Mouse (Mus musculus): ENCODE results near the gene Schip1.
"Not testable (repeated sequence)": the region's sequence is repeated elsewhere in the genome, so short reads cannot be mapped to it uniquely, and the experiment has no call there.

Gene Schip1

GRCm38 (mm10) chr3:68064731-68065130 is at the start of gene Schip1:
Gene Schip1, plus strand, starts transcription at chr3:68064802.
- DNase-seq (ENCODE audit: low spot score in 2 of 2), result no peak

GRCm38 (mm10) chr3:68015786-68016185 is 48.8 kb upstream of the Schip1 start:
- no peak for DNase-seq (ENCODE audit: low spot score in 2 of 2)

GRCm38 (mm10) chr3:68019401-68019800 is 45.2 kb upstream of the Schip1 start:
- no peak for DNase-seq (ENCODE audit: low spot score in 2 of 2)

GRCm38 (mm10) chr3:68036097-68036496 is 28.5 kb upstream of the Schip1 start:
- no peak for DNase-seq (ENCODE audit: low spot score in 2 of 2)

- no peak for DNase-seq (ENCODE audit: low spot score in 2 of 2)
Observed at GRCm38 (mm10) chr3:68042951-68043350, 21.7 kb upstream of the Schip1 start.

GRCm38 (mm10) chr3:68045475-68046416 is 18.9 kb upstream of the Schip1 start:
- DNase-seq (ENCODE audit: low spot score in 2 of 2), result peak in 1 of 2 experiments; percentile 68

- peak in 1 of 2 experiments; percentile 37 for DNase-seq (ENCODE audit: low spot score in 2 of 2)
Observed at GRCm38 (mm10) chr3:68053538-68053937, 11.1 kb upstream of the Schip1 start.

- DNase-seq (ENCODE audit: low spot score in 2 of 2), result peak; percentile 64 to 72
Observed at GRCm38 (mm10) chr3:68055071-68055470, 9.5 kb upstream of the Schip1 start.

GRCm38 (mm10) chr3:68056373-68057275 is 8.0 kb upstream of the Schip1 start:
- peak; percentile 75 to 85 for DNase-seq (ENCODE audit: low spot score in 2 of 2)

- peak in 1 of 2 experiments; percentile 30 for DNase-seq (ENCODE audit: low spot score in 2 of 2)
Observed at GRCm38 (mm10) chr3:68059162-68059800, 5.3 kb upstream of the Schip1 start.

GRCm38 (mm10) chr3:68071395-68072386 is 7.1 kb downstream of the Schip1 start:
- DNase-seq (ENCODE audit: low spot score in 2 of 2), result no peak

- peak in 1 of 2 experiments; percentile 68 for DNase-seq (ENCODE audit: low spot score in 2 of 2)
Observed at GRCm38 (mm10) chr3:68077406-68077805, 12.8 kb downstream of the Schip1 start.

- DNase-seq (ENCODE audit: low spot score in 2 of 2), result peak in 1 of 2 experiments; percentile 30
Observed at GRCm38 (mm10) chr3:68085024-68085423, 20.4 kb downstream of the Schip1 start.

GRCm38 (mm10) chr3:68092108-68092507 is 27.5 kb downstream of the Schip1 start:
- DNase-seq (ENCODE audit: low spot score in 2 of 2), result no peak

GRCm38 (mm10) chr3:68096724-68097431 is 32.3 kb downstream of the Schip1 start:
- DNase-seq (ENCODE audit: low spot score in 2 of 2), result no peak

- DNase-seq (ENCODE audit: low spot score in 2 of 2), result not testable (repeated sequence)
Observed at GRCm38 (mm10) chr3:68099561-68099960, 35.0 kb downstream of the Schip1 start.

- DNase-seq (ENCODE audit: low spot score in 2 of 2), result no peak
Observed at GRCm38 (mm10) chr3:68101343-68101742, 36.7 kb downstream of the Schip1 start.

- no peak for DNase-seq (ENCODE audit: low spot score in 2 of 2)
Observed at GRCm38 (mm10) chr3:68105081-68105685, 40.6 kb downstream of the Schip1 start.

GRCm38 (mm10) chr3:68121338-68121737 is 56.7 kb downstream of the Schip1 start:
- DNase-seq (ENCODE audit: low spot score in 2 of 2), result no peak
